Mouse (Mus musculus) CH12.LX (cell line): ENCODE results near the gene Fkbp7. TPM values are rescaled to one million over a fixed set of nuclear protein-coding genes. Genes with fewer than 3 reads are reported as not detected.

Experiments used
- DNase-seq: peaks from one replicate; pipeline ENCODE4 v3.0.0-alpha.2; 2013; ENCODE audit errors: extremely low read depth
- H3K27ac ChIP-seq: 2 replicates; pipeline ENCODE4 v1.5.1; 2012; ENCODE audit warnings: low read depth, mild to moderate bottlenecking, control low read depth, moderate library complexity; ENCODE audit not compliant: insufficient read depth
- H3K27me3 ChIP-seq: replicated peaks from 2 replicates; pipeline ENCODE3; 2012; ENCODE audit warnings: inconsistent platforms
- H3K36me3 ChIP-seq, 2 experiments: replicated peaks in 1 of 2; 2 replicates each; pipeline versions ENCODE3 to v1.6.1; 2012; ENCODE audit warnings: inconsistent platforms in 1 of 2, low read length in 1 of 2, mild to moderate bottlenecking in 1 of 2, mixed read lengths in 1 of 2, moderate library complexity in 1 of 2; ENCODE audit not compliant: control insufficient read depth in 1 of 2, insufficient read depth in 1 of 2
- H3K4me1 ChIP-seq, 2 experiments: 2 replicates each; pipeline ENCODE4 v1.6.1; 2012; ENCODE audit warnings: inconsistent platforms in 1 of 2, moderate library complexity in 1 of 2; ENCODE audit not compliant: insufficient read depth in 2 of 2, control insufficient read depth in 1 of 2
- H3K4me2 ChIP-seq: 2 replicates; pipeline ENCODE4 v1.6.1; 2012; ENCODE audit warnings: low read depth, mild to moderate bottlenecking, control low read depth; ENCODE audit not compliant: poor library complexity, insufficient read depth, severe bottlenecking
- H3K4me3 ChIP-seq, 3 experiments: fragments of 150-350 bp in 1 of 3; sonication (generic) in 1 of 3; replicated peaks in 1 of 3; 2 replicates each; pipeline versions ENCODE3 to v1.5.1; 2011 to 2012; ENCODE audit warnings: low read depth in 2 of 3, low read length in 2 of 3, mild to moderate bottlenecking in 2 of 3, moderate library complexity in 2 of 3, control low read depth in 1 of 3, improper control_type of control experiment in 1 of 3, inconsistent platforms in 1 of 3, mixed read lengths in 1 of 3; ENCODE audit not compliant: poor library complexity in 1 of 3
- H3K79me2 ChIP-seq: replicated peaks from 2 replicates; pipeline ENCODE4 v1.6.1; 2012; ENCODE audit warnings: mild to moderate bottlenecking, moderate library complexity; ENCODE audit not compliant: control insufficient read depth, poor library complexity, insufficient read depth, severe bottlenecking; ENCODE audit errors: extremely low read depth
- H3K9ac ChIP-seq: 2 replicates; pipeline ENCODE4 v1.6.1; 2012; ENCODE audit warnings: low read depth, mild to moderate bottlenecking, control low read depth, moderate library complexity; ENCODE audit not compliant: insufficient read depth
- H3K9me3 ChIP-seq: replicated peaks from 2 replicates; pipeline ENCODE3; 2012; ENCODE audit warnings: low read length, inconsistent platforms, mixed read lengths
- BHLHE40 ChIP-seq: IDR thresholded peaks from 2 replicates; pipeline ENCODE4 v1.6.1; 2011; ENCODE audit warnings: mild to moderate bottlenecking, low read depth, low read length, improper control_type of control experiment
- CTCF ChIP-seq, 2 experiments: IDR thresholded peaks in 1 of 2; conservative IDR thresholded peaks in 1 of 2; 2 replicates each; pipeline ENCODE4 v1.5.1; 2011 to 2012; ENCODE audit warnings: low read depth in 2 of 2, low read length in 2 of 2, improper control_type of control experiment in 1 of 2, inconsistent platforms in 1 of 2, mild to moderate bottlenecking in 1 of 2, moderate library complexity in 1 of 2
- E2F4 ChIP-seq: IDR thresholded peaks from 2 replicates; pipeline ENCODE4 v1.6.1; 2011; ENCODE audit warnings: low read depth, low read length, improper control_type of control experiment; ENCODE audit not compliant: insufficient replicate concordance
- ELF1 ChIP-seq: IDR thresholded peaks from 2 replicates; pipeline ENCODE4 v1.6.1; 2014; ENCODE audit warnings: low read depth, mild to moderate bottlenecking, inconsistent platforms, low read length, improper control_type of control experiment
- EP300 ChIP-seq: IDR thresholded peaks from 2 replicates; pipeline ENCODE4 v1.6.1; 2011; ENCODE audit warnings: low read length, improper control_type of control experiment
- ETS1 ChIP-seq: conservative IDR thresholded peaks from 2 replicates; pipeline ENCODE4 v1.6.1; 2012; ENCODE audit warnings: low read depth, mild to moderate bottlenecking, inconsistent platforms, low read length, improper control_type of control experiment, moderate library complexity
- GABPA ChIP-seq: IDR thresholded peaks from 2 replicates; pipeline ENCODE4 v1.6.1; 2012; ENCODE audit warnings: low read depth, low read length, improper control_type of control experiment, inconsistent platforms; ENCODE audit not compliant: insufficient replicate concordance
- KAT2A ChIP-seq: IDR thresholded peaks from 2 replicates; pipeline ENCODE4 v1.6.1; 2012; ENCODE audit warnings: low read length, improper control_type of control experiment, inconsistent platforms; ENCODE audit not compliant: insufficient replicate concordance
- MAZ ChIP-seq: IDR thresholded peaks from 2 replicates; pipeline ENCODE4 v1.6.1; 2012; ENCODE audit warnings: low read depth, mild to moderate bottlenecking, inconsistent platforms, low read length, improper control_type of control experiment, moderate library complexity
- NELFE ChIP-seq: IDR thresholded peaks from 2 replicates; pipeline ENCODE4 v1.6.1; 2011; ENCODE audit warnings: low read depth, low read length, improper control_type of control experiment
- NRF1 ChIP-seq: IDR thresholded peaks from 2 replicates; pipeline ENCODE4 v1.6.1; 2014; ENCODE audit warnings: low read depth, mild to moderate bottlenecking, inconsistent platforms, low read length, improper control_type of control experiment, moderate library complexity
- POLR2A ChIP-seq: IDR thresholded peaks from 2 replicates; pipeline ENCODE4 v1.6.1; 2011; ENCODE audit warnings: low read depth, mild to moderate bottlenecking, improper control_type of control experiment, low read length
- TCF12 ChIP-seq: IDR thresholded peaks from 2 replicates; pipeline ENCODE4 v1.6.1; 2014; ENCODE audit warnings: low read depth, mild to moderate bottlenecking, inconsistent platforms, low read length, improper control_type of control experiment
- UBTF ChIP-seq: IDR thresholded peaks from 2 replicates; pipeline ENCODE4 v1.6.1; 2012; ENCODE audit warnings: low read depth, mild to moderate bottlenecking, inconsistent platforms, low read length, improper control_type of control experiment, moderate library complexity
- ZKSCAN1 ChIP-seq: IDR thresholded peaks from 2 replicates; pipeline ENCODE4 v1.6.1; 2012; ENCODE audit warnings: low read depth, inconsistent platforms, low read length, improper control_type of control experiment, borderline replicate concordance
- dilution Hi-C: fragments of 300-500 bp; cut with MboI; formaldehyde crosslinking; loops from 2 replicates; pipeline ENCODE4 v1.14.3; 2020; ENCODE audit warnings: low sequenced_read_pairs; ENCODE audit not compliant: extremely low pct_unique_long_range_greater_than_20kb, extremely low pct_ligation_motif_present
- in situ Hi-C: fragments of 300-500 bp; cut with MboI; formaldehyde crosslinking; loops from 3 replicates; pipeline ENCODE4 v1.14.3; 2019; ENCODE audit warnings: low sequenced_read_pairs, low pct_ligation_motif_present, low pct_unique_long_range_greater_than_20kb, mixed read lengths
- polyA plus RNA-seq: library from polyadenylated mRNA; unstranded; fragments of >175 nt; gene quantifications from 2 replicates; pipeline ENCODE4 v1.2.1, GENCODE M21; 2012; ENCODE audit warnings: low read depth; ENCODE audit not compliant: insufficient read length
- total RNA-seq, 2 experiments: library from RNA; depleted of rRNA; stranded (reverse); fragments of 300-350 nt in 1 of 2; fragments of >200 nt in 1 of 2; gene quantifications; 2 replicates each; pipeline ENCODE4 v1.2.3; 2012 to 2014

Fkbp7 gene
- total and polyA plus RNA-seq, 3 experiments, result 1.5 to 1.7 (median 1.5) TPM

- no peak overlapping the region for H3K4me3 ChIP-seq
- H3K27me3 ChIP-seq, result no peaks in the 10 kb centered on the region
- dilution Hi-C loops, result no loop called here
- in situ Hi-C loops, result no loop called here
- H3K36me3 ChIP-seq, result no peaks in the 10 kb centered on the region
- no peaks in the 10 kb centered on the region for H3K79me2 ChIP-seq
- no peaks in the 10 kb centered on the region for H3K9me3 ChIP-seq
- H3K4me2 ChIP-seq, result no peak overlapping the region
- H3K27ac ChIP-seq, result no peak overlapping the region
- DNase-seq, result no peak
- no peak for TF ChIP-seq NELFE
- no peak for TF ChIP-seq MAZ
- TF ChIP-seq BHLHE40, result no peak
- TF ChIP-seq NRF1, result no peak
- peak in 1 of 2 experiments; percentile 14; a peak in 1 of 4 replicates for TF ChIP-seq CTCF (conservative IDR thresholded peaks at IDR 0.05 in 1 of 2, IDR thresholded peaks at IDR 0.05 in 1 of 2; ENCODE audit: low read depth in 2 of 2, low read length in 2 of 2)
- TF ChIP-seq E2F4, result no peak
- no peak overlapping the region for H3K9ac ChIP-seq
- 0 out of 4 replicates have a peak, but pooled peaks cover 0 to 2% of the 10 kb centered on the region in 2 experiments for H3K4me1 ChIP-seq
Observed at GRCm38 (mm10) chr2:76653070-76653469, 19.8 kb downstream of the Fkbp7 start.

- no peaks in the 10 kb centered on the region for H3K9me3 ChIP-seq
- H3K27ac ChIP-seq, result no peak overlapping the region
- TF ChIP-seq EP300 (no peak), UBTF (no peak), KAT2A (no peak), ZKSCAN1 (no peak)
- H3K79me2 ChIP-seq, result no peaks in the 10 kb centered on the region
- peaks cover 4 to 7% of the 10 kb centered on the region in 2 experiments; a peak in 3 of 4 replicates for H3K4me1 ChIP-seq
- in situ Hi-C loops (no loop called here), dilution Hi-C loops (no loop called here)
- DNase-seq, result no peak
- H3K4me2 ChIP-seq, result peak overlapping the region; percentile 19; the same call in 1 of the 2 replicates
- H3K4me3 ChIP-seq, result peak overlapping the region in 1 of 3 experiments; percentile 68
- H3K36me3 ChIP-seq, result no peaks in the 10 kb centered on the region
- 0 out of 2 replicates have a peak overlapping the region, but pooled peaks have one; percentile 46 for H3K9ac ChIP-seq
- H3K27me3 ChIP-seq, result no peaks in the 10 kb centered on the region
Observed at GRCm38 (mm10) chr2:76648666-76649141, 24.2 kb downstream of the Fkbp7 start.

- H3K79me2 ChIP-seq, result no peaks in the 10 kb centered on the region
- peak within 1 kb of the TSS; percentile 46 for H3K9ac ChIP-seq
- peak within 1 kb of the TSS; percentile 54 to 86 (median 68) for H3K4me3 ChIP-seq
- peak; percentile 83 for DNase-seq
- no peaks in the 10 kb centered on the region for H3K9me3 ChIP-seq
- in situ Hi-C loops, result no loop called here
- H3K27ac ChIP-seq, result no peak within 1 kb of the TSS
- peak within 1 kb of the TSS; percentile 84 for H3K4me2 ChIP-seq
- TF ChIP-seq ELF1 (peak; percentile 51; the same call in 1 of the 2 replicates), TCF12 (0 out of 2 replicates have a peak, but pooled peaks have one; percentile 9), NELFE (0 out of 2 replicates have a peak, but pooled peaks have one; percentile 29), GABPA (no peak), MAZ (0 out of 2 replicates have a peak, but pooled peaks have one; percentile 44), POLR2A (peak; percentile 37; the same call in 1 of the 2 replicates), ETS1 (no peak)
- H3K27me3 ChIP-seq, result no peaks in the 10 kb centered on the region
- dilution Hi-C loops, result no loop called here
- no peaks in the 10 kb centered on the region for H3K36me3 ChIP-seq
- H3K4me1 ChIP-seq, result peaks cover 4 to 7% of the 10 kb centered on the region in 2 experiments; a peak in 3 of 4 replicates
Observed at GRCm38 (mm10) chr2:76647883-76648570, 24.9 kb downstream of the Fkbp7 start, which contains the start of the genes Prkra and Pjvk. Gene Prkra (minus strand): TSS chr2:76648015. Gene Pjvk (plus strand): TSS chr2:76648476.
